Mouse (Mus musculus) adrenal gland, adult 8-10 months (tissue): ENCODE measurements around the gene Iqcf1. TPM values are rescaled to one million over a fixed set of nuclear protein-coding genes. Genes with fewer than 3 reads are reported as not detected.

ENCODE experiments used
- DNase-seq: peaks from one replicate; pipeline ENCODE4 v3.0.0; 2022
- total RNA-seq, 4 experiments: library from RNA; stranded (reverse); gene quantifications; 2 replicates each; pipeline ENCODE4 v1.2.4; 2022

Iqcf1 gene
- not detected for total RNA-seq

DNA sequence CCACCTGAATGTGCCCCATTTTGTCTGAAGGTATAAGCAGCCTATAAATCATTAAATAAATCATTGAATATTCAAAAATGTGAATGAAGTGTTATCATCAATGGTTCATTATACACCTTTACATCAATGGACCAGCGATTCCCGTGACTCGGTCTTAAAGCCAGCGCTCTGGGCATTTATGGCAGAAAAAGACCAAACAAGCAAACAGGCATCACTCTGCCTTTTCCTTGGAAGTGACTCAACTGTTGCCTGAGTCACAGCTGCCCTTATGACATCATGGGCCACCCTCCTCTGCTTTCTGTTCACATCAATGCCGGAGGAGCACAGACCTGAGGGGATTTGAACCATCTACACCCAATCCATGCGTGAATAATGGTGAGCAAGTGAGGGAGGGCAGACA is at the start of gene Iqcf1:
Gene Iqcf1 (plus strand): TSS at position 301 of the 400 bp plus-strand sequence.
- no peak for DNase-seq

DNA sequence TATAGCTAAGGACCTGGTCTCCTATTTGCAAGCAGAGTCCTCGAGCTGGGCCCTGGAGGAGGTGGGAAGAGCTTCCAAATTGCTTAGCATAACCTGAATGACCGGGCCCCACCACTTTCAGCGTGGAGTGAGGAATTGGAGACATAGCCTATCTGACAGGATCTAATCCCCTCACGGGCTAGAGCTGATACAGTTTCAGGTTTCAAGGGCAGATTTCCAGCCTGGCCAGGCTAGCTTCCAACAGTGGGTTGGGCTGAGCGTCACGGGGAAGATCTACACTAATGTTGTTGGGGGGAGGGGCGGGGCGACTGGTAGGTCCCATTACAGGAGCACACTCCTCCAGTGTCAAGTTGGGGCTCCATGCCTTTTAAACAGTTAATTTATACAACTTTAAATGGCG is 49.1 kb upstream of the Iqcf1 start:
- DNase-seq, result peak; percentile 64

DNA sequence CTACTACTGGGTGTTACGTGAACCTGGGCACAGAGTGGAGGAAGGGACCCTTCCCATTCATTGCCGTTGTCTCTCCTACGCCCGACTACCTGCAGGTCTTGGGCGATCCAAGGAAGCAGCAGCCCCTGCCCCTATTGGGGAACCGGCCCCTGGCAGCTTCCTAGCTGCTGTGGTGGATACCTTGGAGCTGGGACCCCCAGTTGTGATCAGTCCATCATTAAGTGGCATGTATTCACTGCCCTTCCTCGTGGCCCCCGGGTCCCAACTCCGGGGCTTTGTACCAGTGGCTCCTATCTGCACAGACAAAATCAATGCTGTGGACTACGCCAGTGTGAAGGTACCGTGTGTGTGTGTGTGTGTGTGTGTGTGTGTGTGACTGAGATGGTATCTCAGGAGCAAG is 48.5 kb upstream of the Iqcf1 start:
- DNase-seq, result no peak

DNA sequence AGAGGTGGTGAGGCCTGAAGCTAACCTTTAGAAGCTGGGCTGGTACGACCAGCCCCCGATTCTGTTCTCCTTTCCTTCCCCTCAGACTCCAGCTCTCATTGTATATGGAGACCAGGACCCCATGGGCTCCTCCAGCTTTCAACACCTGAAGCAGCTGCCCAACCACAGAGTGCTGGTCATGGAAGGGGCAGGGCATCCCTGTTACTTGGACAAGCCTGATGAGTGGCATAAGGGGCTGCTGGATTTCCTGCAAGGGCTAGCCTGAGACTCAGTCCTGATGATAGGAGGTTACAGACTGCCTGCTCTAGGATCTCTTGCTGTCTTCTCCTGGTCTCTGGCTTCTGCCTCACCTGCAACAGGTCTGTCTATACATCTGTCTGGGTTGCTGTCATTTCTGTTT is 47.9 kb upstream of the Iqcf1 start:
- DNase-seq, result no peak

DNA sequence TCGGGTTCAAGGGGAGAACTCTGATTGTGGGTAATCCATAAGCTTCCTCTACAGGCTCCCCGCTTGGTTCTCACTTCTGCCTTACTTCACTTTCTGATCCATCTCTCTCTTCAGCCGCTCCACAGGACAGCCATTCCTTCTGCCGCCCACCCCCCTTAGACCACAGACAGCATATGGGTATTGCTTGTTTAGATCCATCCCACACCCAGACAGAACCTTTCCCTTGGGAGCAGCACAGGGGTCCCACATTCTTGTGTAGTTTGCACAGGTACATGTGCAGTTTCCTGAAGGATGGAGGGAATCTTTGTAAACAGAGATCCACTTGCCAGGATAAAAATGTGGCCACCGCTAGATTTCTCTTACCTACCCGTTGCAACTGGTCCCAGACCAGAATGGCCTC is 47.4 kb upstream of the Iqcf1 start:
- DNase-seq, result no peak

DNA sequence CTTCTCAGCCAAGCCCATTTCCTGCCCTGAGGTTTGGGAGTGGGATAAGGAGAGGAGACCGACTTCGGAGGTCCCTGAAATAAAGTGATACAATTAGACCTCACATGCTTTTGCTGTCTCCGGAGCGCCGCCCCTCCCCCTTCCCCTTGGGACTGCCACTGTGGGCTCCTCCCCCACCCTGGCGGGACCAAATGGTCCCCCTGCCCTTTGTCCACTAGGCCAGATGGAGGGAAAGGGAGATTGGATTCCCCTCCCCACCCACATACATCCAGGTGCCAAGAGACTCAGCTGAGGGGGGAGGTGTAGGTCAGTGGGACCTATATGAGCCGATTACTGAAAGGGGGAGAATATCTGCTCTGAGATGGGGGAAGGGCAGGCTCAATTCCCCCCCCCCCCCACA is 46.9 kb upstream of the Iqcf1 start:
- DNase-seq, result no peak

DNA sequence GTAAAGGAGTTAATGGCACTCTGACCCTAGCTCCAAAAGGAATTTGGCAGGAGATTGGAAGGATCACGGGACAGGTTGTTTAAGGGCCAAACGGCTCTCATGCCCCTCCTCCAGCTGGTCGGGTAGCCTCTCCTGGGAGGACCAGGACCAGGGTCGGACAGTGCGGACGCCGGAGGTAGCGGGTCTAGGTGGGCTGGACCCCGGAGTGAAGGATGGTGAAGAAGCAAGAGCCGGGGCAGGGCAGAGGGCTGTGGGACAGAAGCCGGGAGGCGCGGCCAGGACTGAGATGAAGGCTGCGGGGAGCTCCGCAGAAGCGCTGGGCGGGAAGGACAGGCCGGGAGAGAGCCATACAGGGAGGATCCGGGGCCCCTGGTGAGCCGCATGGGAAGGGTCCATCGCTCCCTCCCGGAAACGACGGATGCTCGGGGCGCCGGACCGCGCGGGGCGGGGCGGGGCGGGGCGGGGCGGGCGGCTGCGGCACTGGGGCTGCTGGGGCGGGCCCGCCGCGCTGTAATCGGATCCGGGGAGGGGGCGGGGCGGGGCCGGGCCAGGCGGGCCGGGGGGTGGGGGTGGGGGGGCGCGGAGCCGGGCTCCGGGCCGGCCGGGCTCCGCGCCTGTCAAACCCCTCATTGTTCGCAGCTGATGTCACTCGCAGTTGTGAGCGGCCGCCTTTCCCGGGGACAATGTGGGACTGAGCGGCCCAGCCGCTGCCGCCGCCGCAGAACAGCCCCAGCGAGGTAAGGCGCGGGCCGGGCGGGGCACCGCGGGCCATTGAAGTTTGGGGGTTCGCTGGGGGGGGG is 46.3 kb upstream of the Iqcf1 start, which contains the start of gene Pcbp4:
Gene Pcbp4 (plus strand): TSS at position 21 of the 800 bp plus-strand sequence.
- no peak for DNase-seq

DNA sequence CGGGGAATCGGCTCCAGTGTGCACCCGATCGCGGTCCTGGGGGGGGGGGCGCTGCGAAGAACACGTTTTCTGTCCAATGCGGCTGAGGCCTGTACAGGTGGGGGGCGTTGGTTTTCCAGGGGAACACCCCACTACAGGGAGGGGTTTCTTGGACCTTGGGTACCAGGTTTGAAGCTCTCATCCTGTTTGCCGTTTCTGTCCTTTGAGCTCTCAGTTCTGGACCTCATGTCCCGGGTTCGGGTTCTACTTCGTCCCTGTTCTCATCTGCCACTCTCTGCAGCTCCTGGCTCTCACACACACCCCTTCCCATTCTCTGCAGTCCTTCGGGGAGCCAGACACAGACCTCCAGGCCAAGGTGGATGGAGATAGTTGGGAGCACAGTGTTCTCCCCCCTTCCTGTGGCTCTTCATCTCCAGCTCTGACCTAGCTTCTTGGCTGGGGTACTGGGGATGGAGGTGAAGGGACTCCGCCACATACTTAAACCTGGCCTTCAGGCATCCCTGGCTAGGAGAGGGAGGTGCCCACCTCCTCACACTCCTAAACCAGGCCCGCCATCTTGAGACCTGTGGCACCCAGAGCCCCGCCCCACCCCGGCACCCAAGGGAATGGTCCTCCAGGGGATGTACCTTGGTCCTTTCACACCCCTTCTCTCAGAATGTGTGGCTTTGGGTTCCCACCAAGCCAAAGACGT is 45.6 kb upstream of the Iqcf1 start:
- no peak for DNase-seq

DNA sequence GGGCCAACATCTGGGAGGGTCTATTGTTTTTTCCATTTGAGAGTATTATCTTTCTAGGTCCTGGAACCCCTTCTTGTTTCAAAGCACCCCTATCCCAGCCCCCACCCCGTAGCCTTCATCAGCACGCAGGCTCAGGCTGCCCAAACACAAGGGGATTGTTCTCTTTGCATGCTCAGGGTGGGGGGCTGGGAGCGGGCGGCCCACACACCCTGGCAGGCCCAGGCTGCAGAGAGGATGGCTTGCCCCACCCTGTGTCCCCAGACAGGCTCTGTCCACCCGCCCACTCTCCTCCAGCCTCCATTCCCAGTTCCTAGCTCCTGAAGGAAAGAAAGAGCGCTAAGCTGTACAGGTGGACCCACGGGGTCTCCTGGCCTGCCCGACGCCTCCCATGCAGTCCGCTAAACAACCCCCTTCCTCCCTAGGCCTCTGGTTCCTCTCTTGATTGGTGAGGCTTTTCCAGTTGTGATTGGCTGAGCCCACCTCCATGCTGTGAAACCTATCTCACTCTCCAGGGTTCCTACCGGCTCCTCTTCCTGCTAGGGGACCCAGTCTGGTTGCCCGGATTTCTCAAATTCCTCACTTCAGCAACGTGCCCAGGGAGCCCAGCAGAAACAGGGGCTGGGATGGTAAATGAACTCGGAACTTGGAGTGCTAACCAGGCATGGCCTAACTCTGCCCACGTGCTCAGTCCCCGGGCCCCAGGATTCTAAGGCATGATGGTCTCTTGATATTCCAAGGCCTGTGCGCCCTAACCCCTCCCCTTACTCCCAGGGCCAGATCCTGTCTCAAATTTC is 44.7 kb upstream of the Iqcf1 start:
- no peak for DNase-seq

DNA sequence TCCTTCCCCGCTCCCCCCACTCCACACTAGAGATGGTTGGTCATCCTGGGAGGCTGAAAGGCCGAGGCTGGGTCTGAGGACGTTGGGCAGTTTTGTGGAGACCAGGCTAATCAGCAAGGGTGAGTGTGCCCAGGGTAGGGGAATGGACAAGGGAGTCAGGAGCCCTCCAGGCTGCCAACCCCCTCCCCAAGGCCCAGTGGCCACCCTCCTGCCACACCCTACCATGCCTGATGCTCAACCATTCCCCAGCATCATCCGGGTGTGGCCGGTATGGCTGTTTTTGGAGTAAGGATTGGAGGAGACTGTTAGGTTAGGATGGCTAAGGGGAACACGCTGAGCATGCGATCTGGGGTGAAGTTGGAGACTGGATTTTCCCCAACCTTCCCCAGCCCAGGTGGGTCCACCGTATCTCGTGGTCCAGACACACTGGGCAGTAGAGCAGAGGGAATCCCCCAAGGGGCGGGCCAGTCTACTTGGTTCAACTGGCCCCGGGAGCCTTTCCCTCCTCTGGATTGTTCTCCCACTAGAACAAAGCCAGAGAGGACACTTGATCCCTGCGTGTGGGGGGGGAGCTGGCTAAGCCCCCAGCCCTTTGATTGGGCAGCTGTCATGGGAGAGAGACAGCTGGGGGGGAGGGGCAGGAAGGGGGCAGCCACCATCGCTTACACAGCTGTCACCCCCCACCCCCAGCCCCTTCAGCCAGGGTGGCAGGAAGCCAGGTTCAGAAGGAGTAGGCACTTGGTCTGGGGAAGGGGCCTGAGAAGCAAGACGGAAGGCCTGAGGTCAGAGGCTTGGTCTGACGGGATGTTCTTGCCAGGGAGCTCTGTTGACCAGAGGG is 43.2 kb upstream of the Iqcf1 start:
- no peak for DNase-seq

DNA sequence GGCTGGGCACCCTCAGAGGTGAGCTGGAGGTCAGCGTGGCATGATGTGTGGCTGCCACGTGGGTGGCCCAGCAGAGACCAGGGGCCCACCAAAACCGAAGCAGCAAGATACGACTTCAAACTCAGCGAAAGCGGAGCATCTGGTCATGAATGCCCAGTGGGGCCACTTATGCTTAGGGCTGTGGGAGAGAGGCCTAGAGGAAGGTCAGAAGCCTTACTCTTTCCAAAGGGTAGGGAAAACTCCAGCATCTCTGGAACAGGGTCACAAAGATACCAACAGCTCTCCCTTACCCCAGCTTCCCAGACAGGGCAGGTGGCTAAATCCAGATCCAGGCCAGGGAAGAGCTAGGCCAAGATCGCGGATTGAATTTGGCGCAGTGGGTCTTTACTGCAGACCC is 42.6 kb upstream of the Iqcf1 start:
- no peak for DNase-seq

DNA sequence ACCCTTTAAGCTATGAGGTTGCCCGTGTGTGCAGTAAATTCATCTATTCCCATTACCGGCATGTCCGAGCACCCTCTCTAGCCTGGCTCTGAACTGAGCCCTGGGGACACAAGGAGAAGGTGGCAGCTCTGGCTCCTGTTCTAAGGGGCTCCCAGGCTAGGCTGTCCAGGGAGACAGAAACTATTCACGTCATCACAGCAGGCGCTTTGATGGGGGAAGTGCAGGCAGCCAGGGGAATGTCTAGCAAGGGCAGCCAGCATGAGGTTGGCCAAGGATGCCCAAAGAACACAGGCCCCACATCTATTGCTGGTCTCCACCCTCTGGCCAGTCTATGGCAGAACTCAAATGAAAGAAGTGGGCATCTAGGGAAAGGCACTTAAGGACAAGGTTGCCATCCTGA is 41.8 kb upstream of the Iqcf1 start:
- no peak for DNase-seq

DNA sequence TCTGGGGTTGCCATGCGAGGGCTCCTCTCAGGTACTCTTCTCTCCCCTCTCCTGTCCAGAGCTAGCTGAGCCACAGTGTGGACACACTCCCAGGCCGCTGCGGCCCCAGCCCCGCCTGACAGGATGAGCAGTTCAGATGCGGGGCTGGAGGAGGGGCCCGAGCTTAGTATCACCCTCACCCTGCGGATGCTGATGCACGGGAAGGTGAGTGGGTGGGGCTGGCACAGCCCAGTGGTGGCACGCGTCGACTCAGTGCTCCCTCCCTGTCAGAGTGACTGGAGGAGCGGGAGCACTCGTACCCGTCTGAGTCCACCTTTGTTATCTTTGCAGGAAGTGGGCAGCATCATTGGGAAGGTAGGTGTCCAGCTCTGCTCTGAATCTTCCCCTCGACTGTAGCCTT is 39.8 kb upstream of the Iqcf1 start:
- no peak for DNase-seq

DNA sequence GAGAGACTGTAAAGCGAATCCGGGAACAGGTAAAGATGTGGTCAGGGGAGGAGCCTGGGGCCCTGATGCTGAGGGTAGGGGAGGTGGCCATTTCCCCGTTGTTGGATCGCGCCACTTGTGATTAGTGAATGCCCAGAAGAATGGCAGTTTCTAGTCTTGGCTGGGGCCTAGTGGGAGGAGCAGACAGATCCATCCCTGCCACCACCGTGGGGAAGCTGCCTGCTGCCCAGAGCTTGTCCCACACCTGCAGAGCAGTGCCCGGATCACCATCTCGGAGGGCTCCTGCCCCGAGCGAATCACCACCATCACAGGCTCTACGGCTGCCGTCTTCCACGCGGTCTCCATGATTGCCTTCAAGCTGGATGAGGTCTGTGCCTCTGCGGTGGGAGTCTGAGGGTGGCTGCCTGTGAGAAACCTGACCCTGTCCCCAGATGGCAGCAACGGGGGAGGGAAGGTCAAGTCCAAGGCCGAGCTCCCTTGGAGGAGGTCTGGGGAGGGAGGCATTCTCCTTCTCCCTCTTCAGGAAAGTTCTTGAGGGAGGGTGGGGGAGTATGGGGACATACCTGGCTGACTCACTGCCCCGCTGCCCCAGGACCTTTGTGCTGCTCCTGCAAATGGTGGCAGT is 39.3 kb upstream of the Iqcf1 start:
- no peak for DNase-seq

DNA sequence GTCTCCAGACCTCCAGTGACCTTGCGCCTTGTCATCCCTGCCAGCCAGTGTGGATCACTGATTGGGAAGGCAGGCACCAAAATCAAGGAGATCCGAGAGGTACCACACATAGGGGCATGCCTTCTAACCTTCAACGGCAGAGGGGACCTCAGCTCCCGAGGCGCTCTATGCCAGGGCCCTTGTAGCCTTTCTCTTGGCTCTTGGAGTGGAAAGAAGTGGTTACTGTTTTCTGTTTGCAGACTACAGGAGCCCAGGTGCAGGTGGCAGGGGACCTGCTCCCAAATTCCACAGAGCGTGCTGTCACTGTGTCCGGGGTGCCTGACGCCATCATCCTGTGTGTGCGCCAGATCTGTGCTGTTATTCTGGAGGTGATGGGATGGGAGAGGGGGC is 38.7 kb upstream of the Iqcf1 start:
- DNase-seq, result no peak

DNA sequence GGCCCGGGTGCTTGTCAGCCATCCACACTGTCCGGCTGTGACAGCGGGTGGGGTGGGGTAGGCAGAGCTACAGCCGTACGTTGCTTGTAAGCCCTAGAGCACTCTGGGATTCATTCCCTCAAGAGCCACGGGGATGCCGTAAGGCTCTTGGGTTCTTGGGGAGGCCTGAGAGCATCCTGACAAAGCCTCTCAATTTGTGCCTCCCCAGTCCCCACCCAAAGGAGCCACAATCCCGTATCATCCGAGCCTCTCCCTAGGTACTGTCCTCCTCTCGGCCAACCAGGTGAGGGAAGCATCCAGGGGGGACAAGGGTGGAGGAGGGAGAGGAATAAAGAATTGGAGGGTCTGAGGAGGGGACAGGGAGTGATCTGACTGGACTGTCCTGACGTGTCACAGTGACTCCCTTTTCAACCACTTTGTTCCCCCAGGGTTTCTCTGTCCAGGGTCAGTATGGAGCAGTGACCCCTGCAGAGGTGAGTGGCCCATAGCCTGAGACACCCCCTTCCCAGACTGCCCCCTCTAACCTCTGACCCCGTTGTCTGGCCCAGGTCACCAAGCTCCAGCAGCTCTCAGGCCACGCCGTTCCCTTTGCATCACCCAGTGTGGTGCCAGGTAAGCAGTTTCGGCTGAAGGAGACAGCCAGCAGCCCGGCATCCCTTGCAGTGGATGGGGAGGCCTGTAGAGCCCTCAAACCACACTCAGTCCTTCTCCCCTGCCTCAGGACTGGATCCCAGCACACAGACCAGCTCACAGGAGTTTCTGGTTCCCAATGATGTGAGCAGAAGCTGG is 37.9 kb upstream of the Iqcf1 start:
- no peak for DNase-seq

DNA sequence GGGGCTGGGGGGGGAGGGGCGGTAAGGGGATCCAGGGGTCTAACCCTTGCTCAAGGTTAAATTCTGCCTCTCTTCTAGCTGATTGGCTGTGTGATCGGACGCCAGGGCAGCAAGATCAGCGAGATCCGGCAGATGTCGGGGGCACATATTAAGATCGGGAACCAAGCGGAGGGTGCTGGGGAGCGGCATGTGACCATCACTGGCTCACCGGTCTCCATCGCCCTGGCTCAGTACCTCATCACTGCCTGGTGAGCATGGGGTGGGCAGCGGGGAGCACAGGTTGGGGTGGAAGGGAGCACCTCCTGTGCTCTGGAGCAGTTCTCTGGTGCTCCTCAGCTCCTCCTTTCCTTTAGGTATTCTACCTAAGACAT is 37.4 kb upstream of the Iqcf1 start:
- no peak for DNase-seq

DNA sequence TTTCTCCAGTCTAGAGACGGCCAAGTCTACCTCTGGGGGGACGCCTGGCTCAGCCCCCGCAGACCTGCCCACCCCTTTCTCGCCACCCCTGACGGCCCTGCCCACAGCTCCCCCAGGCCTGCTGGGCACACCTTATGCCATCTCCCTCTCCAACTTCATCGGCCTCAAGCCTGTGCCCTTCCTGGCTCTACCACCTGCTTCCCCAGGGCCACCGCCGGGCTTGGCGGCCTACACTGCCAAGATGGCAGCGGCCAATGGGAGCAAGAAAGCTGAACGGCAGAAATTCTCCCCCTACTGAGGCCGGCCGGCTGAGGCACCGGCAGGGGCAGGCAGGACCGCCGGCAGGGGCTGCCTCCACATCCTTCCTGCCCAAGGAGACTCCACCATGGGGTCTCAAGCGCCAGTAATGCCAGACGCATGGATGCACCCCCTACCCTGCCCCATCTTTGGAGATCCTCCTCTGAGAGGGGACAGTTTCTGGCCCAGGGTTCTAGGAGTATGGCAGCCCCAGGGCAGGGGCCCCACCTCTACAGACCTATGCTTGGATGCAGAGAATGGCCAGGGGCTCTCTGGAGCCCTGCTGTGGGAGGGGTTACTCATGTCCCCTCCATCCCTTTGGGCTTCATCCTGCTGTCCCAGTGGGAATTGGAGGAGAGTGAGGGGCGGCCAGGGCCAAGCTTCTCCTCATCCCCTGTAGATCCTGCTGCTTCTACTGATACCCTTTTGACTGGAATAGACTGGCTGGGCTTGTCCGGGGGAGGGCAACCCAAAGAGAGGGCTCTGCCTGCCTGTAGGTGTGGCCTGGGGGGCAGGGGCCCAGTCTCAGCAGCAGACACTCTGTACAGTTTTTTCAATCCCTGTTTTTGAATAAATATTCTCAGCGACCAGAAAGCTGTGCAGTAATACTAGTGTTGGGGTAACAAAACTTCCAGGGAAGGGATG is 36.4 kb upstream of the Iqcf1 start:
- no peak for DNase-seq

DNA sequence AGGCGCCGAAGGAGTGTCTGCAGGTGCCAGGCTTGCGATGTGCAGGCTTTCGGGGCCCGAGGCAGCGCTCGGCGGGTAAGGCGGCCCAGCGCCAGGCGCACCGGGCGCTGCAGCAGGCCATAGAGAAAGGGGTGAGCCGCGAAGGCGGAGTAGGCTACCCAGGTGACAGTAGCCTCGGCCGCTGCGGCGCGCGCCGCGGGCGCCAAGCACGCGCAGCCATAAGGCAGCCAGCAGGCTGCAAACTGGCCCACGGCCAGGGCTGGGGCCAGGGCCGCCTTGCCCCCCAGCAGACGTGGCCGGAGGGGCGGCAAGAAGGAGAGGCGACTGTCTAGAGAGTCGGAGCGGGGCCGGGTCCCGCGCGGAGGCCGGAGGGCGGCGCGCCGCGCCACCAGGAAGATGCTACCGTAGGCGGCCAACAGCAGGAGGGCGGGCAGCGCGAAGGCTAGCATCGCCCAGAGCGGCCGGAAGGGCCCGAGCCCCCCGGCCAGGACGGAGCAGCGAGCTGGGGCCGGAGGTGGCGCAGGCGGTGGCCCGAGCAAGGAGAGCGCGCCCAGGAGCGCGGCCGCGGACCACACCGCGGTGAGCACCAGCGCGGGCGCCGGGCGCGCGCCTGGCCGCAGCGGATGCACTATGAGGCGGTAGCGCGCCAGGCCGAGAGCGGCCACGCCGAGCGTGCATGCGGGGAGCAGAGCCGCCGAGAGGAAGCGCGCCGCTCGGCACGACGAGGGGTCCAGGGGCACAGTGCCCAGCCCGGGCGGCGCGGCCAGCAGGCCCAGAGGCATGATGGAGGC is 34.8 kb upstream of the Iqcf1 start:
- no peak for DNase-seq
